ENCODE assay signal across 12 mouse cellular contexts in the genomic region with DNA sequence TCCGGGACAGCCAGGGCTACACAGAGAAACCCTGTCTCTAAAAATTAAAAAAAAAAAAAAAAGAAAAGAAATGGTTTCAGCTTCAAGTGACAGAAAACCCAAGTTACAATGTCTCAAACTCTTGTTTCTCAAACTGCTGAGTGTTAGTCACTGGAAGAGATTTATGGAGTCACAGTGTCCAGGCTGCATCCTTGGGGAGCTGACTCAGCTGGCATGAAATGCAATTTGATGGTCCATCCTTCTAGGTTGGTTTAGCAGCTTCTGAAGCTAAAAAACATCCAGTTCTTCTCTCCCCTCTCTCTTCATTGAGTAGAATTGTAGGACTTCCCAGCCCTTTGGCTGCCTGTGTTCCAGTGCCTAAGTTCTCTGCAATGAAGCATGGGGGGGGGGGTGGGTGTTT.
DNase-seq lines count a peak whose midpoint lies in the region.
"Had no signal": no experiment of that assay in that cellular context is flagged by ENCODE, and none has a peak within 500 bp of the region (broad histone marks: within the 10 kb centered on the region; RNA-seq: fewer than 3 reads in every experiment).

No protein-coding gene starts in this region.

- DNase-seq in NIH3T3 (ENCODE audit: low read depth) (peak; percentile 46), adipocyte (ENCODE audit: low spot score) (peak; percentile 31)
- peak; percentile 67 for DNase-seq in adrenal gland, postnatal 14 days
- no peak for DNase-seq in layer of hippocampus, adult 8-10 months (ENCODE audit: low spot score in 2 of 2)
- no peak for DNase-seq in embryo, embryonic 10 days (ENCODE audit: low spot score)
- DNase-seq in layer of hippocampus, postnatal 14 days (ENCODE audit: low spot score in 2 of 2), result no peak
- DNase-seq: B cell, adult 2 months; cerebellum, adult 2 months; cerebellum, postnatal 10 days; gastrocnemius, postnatal 25 days; heart, postnatal 4 days; kidney, adult 9 months had no signal

Comparison
In these comparisons a context has a peak if more than half of its experiments do, and no peak if none do; other contexts are left out.
1. DNase-seq: peak in NIH3T3 (single experiment), adipocyte (single experiment) and adrenal gland, postnatal 14 days (single experiment); none in layer of hippocampus, adult 8-10 months (0 of 2), embryo, embryonic 10 days (single experiment) and layer of hippocampus, postnatal 14 days (0 of 2).